Mouse (Mus musculus) spleen, postnatal 4 days (tissue): ENCODE results near the gene Apln.
A peak's percentile ranks its signal among the peaks of the same experiment; 100 is the strongest.

Experiments
- DNase-seq, 2 experiments: peaks; one replicate each; pipeline ENCODE4 v3.0.0; 2022; ENCODE audit warnings: low spot score in 2 of 2

Gene Apln

DNA sequence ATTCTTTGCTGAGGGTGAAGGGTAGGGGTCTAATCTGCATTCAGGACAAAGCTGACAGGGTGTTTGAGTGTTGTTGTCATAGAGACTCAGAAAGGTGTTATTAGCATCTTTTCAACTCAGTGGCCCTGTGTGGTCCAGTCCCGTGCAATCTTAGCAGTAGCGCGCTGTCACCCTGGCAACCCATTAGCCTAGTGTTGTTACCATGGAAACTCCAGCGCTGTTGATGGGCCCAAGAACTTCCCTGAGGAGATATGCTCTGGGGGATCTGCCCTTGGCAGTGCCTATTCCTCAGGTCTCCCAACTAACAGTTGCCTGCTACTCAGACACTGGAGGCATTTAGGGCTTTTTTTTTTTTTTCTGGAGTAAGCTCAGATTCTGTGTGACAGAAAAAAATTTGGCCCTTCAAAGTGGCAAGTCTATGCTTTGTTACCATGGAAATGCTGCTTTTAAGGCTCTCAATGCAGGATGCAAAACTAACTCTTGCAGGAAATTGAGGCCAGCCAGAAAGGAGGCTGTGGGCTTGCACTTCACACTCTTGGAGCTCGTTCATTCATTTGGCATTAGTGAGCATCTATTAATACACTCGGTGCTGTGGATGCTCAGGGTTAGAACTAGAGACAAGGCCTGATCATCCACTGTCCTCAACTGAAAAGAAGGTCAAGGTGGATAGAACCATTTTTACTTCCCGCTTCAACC, 17.6 kb downstream of the Apln start:
- DNase-seq: no peak

DNA sequence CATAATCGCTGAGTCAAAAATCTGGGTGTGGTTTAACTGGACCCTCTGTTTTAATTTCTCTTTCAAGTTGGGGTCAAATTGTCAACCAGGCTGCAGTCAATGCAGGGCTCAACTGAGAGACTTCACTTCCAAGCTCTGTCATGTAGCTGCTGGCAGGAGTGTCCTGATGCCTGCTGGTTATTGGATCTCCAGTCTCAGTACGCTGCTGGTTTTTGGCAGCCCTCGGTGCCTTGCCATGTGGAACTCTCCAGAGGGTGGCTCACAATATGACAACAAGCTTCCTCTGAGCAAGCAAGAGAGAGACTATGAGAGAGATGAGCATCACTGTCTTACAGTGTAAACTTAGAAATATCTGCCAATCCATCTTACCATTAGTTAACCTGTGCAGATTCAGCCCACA, 23.0 kb downstream of the Apln start:
- no peak for DNase-seq

DNA sequence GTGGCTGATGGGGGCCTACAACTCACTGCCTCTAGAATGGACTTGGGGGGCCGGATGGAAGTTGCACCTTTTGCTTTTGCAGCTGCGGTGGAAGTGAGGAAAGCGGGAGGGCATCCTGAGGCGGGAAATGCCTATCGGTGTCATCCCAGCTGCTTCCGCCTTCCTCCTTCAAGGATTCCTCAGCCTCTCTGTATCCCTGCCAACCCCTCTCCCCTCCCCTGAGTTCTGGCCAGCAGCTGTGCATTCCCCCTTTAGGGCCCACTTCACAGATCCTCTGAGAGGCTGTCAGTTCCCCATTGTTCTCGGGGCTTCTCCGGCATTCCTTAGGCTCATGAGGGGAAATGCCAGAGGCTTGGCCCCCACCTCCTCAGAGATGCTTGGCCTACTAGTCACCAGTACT, 28.6 kb downstream of the Apln start:
- DNase-seq: no peak

DNA sequence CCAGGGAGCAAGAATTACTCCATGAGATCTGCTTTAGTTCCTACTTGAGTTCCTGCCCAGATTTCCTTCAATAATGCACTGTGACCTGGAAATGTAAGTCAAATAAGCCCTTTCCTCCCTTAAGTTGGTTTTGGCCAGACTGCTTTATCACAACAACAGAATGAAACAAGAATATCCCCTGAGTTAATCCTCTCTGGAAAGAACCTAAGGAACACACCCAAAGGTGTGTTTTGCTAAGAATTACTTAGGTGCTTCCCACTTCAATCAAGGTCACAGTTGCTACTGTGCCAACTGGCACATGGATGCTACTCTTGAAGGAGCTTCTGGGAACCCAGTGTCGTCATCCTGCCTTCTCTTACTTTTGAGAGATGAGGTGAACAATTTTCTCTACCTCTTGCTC, 29.9 kb downstream of the Apln start:
- DNase-seq: no peak

- no peak for DNase-seq
Observed at GRCm38 (mm10) chrX:48001151-48001550, 33.5 kb downstream of the Apln start.

DNA sequence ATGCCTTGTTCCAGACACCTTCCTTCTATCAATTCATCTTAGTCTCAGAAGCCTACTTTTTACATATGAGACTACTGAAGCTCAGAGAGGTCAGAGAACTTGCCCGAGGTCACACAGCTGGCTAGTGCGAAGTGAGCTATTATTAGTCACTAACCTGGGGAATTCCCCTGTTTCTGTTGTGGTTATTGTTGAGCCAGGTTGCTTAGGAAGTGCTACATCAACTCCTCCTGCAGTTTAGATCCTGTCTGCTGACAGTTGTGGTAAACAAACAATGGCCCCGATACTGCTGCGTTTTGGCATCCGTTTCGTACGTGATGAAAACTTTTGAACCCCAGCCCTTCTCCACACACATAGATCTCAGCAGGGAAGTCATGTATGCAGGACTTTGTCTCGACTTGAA, 36.2 kb downstream of the Apln start:
- no peak for DNase-seq

DNA sequence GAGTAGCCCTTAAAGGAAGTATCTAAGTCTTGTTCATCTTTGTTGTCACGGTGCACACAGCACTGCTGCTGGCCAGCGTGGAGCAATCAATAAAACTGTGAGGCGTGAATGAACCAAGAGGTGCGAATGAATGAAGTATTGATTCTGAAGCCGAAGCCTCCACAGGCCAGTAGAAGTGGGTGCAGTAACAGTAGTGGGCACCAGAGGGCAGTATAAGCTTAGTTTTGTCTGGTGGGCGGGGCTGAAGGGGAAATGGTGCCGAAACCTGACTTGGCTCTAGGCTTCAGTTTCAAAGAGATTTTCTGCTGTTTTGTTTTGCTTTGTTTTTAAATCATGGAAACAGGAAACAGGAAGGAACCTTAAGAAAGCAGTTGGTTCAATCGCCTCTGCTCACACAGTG, 42.0 kb downstream of the Apln start:
- peak; percentile 62 to 90 for DNase-seq

DNA sequence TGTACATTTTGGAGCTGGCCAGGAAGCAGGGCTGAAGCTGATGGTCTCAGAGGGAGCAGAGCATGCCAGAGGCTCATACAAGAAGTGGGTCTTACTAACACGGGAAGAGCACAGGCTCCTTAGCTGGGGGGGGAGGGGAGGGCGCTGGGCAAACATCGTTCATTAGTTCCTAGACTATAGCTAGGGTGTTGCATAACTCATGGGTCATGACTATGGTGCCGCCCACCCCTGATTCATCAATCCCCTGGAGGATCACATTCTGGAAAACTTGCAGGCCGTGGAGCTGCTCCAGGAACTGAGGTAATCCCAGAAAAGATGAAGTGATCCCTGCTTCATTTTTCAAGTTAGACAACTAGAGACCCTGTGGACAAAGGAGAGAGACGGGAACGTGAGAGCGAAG, 46.6 kb downstream of the Apln start:
- no peak for DNase-seq

DNA sequence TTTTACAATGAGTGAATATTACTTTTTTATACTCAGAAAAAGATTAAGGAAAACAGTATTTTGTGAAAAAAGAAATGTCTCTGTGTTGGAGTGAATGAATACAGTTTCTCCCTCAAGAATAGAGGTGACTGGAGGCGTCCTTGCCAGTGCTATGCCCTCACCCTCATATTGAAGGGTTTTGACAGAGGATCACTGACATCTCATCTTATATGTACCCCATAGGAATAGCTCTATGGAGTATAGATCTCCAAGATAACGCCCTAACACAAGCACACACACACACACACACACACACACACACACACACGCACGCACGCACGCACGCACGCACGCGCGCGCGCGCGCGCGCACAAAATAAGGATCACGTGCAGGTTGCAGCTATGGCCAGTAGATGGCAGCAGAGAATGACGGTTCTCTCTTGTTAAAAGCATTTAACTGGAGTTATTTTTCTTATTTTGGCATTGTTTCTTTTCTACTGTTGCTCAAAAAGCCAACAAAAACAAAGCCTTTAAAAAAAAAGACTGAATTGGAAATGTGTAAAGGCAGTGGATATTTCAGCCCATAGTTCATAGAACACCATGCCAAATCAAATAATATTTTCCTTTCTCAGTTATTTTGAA, 49.5 kb downstream of the Apln start:
- DNase-seq: peak in 1 of 2 experiments; percentile 30

- DNase-seq: no peak
Observed at GRCm38 (mm10) chrX:47977078-47977477, 57.6 kb downstream of the Apln start.

DNA sequence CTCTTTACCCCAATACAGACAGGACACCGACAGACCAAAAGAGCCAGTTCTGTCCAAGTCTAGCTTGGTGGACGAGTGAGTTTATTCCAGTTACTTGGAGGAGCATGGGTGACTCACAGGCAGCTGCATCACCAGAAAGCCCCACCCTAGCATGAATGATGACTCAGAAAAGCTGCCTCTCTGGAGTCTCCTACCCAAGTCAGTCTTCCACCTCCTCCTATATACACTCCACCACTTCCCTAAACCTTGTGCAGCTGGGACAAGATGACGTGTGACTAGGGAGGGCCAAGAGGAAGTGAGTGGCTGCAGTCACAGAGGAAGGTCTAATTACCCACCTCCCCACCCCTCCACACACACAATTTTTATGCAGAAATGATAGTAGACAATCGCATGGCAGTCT, 58.1 kb downstream of the Apln start:
- DNase-seq: no peak
